Mouse (Mus musculus): ENCODE measurements at regions not wholly inside any gene's neighbourhood (a gene's known extent, or its start where the extent isn't known, plus 50 kb on each side); places are given as distances from the start of the nearest gene placed in this dataset.
A peak's percentile ranks its signal among the peaks of the same experiment; 100 is the strongest.

- DNase-seq (ENCODE audit: low spot score) (no peak), ATAC-seq (replicated peaks; ENCODE audit: low FRiP score, low read depth) (no peak)
- no peak for TF ChIP-seq CTCF (IDR thresholded peaks at IDR 0.05; ENCODE audit: low read depth)
- Histone ChIP-seq H3K36me3 (ENCODE audit: insufficient read depth, low read length) (no peaks in the 10 kb centered on the region), H3K9ac (ENCODE audit: low read depth, low read length) (no peak overlapping the region), H3K9me3 (replicated peaks; ENCODE audit: low read length) (no peaks in the 10 kb centered on the region), H3K27me3 (ENCODE audit: insufficient read depth, low read length) (no peaks in the 10 kb centered on the region), H3K4me3 (replicated peaks; ENCODE audit: low read depth, low read length) (no peak overlapping the region), H3K27ac (no peak overlapping the region), H3K4me2 (ENCODE audit: low read length) (no peak overlapping the region), H3K4me1 (replicated peaks; ENCODE audit: insufficient read depth, low read length) (no peaks in the 10 kb centered on the region)
- 95% methylated on average over 12 of the region's 12 CpGs for WGBS
These were observed 108.9 kb downstream of the Gm9376 start for GRCm38 (mm10) chr14:118375641-118376040.

- Histone ChIP-seq H3K4me3 (replicated peaks; ENCODE audit: low read depth, low read length) (no peak overlapping the region), H3K4me1 (replicated peaks; ENCODE audit: insufficient read depth, low read length) (no peaks in the 10 kb centered on the region), H3K9me3 (replicated peaks; ENCODE audit: low read length) (no peaks in the 10 kb centered on the region), H3K27ac (no peak overlapping the region), H3K36me3 (ENCODE audit: insufficient read depth, low read length) (no peaks in the 10 kb centered on the region), H3K27me3 (ENCODE audit: insufficient read depth, low read length) (no peaks in the 10 kb centered on the region), H3K9ac (ENCODE audit: low read depth, low read length) (no peak overlapping the region), H3K4me2 (ENCODE audit: low read length) (no peak overlapping the region)
- DNase-seq (ENCODE audit: low spot score), result no peak
- TF ChIP-seq CTCF (IDR thresholded peaks at IDR 0.05; ENCODE audit: low read depth), result no peak
- 96% methylated on average over 8 of the region's 8 CpGs for WGBS
- no peak for ATAC-seq (replicated peaks; ENCODE audit: low FRiP score, low read depth)
These were observed 112.9 kb downstream of the Gm9376 start for GRCm38 (mm10) chr14:118379624-118380023.

GRCm38 (mm10) chr14:118385529-118385932 is 118.8 kb downstream of the Gm9376 start:
- WGBS, result 3% methylated on average over 7 of the region's 7 CpGs
- Histone ChIP-seq H3K4me2 (ENCODE audit: low read length) (peak overlapping the region; percentile 51), H3K27ac (no peak overlapping the region), H3K9me3 (replicated peaks; ENCODE audit: low read length) (no peaks in the 10 kb centered on the region), H3K27me3 (ENCODE audit: insufficient read depth, low read length) (no peaks in the 10 kb centered on the region), H3K4me3 (replicated peaks; ENCODE audit: low read depth, low read length) (0 out of 2 replicates have a peak overlapping the region, but pooled peaks have one; percentile 4), H3K4me1 (replicated peaks; ENCODE audit: insufficient read depth, low read length) (no peaks in the 10 kb centered on the region), H3K36me3 (ENCODE audit: insufficient read depth, low read length) (no peaks in the 10 kb centered on the region), H3K9ac (ENCODE audit: low read depth, low read length) (no peak overlapping the region)
- no peak for TF ChIP-seq CTCF (IDR thresholded peaks at IDR 0.05; ENCODE audit: low read depth)
- DNase-seq (ENCODE audit: low spot score), result peak; percentile 58
- peak; percentile 77 for ATAC-seq (replicated peaks; ENCODE audit: low FRiP score, low read depth)

- 78% methylated on average over 15 of the region's 15 CpGs for WGBS
- TF ChIP-seq CTCF (IDR thresholded peaks at IDR 0.05; ENCODE audit: low read depth), result no peak
- no peak for DNase-seq (ENCODE audit: low spot score)
- Histone ChIP-seq H3K36me3 (ENCODE audit: insufficient read depth, low read length) (no peaks in the 10 kb centered on the region), H3K27ac (no peak overlapping the region), H3K27me3 (ENCODE audit: insufficient read depth, low read length) (no peaks in the 10 kb centered on the region), H3K4me1 (replicated peaks; ENCODE audit: insufficient read depth, low read length) (no peaks in the 10 kb centered on the region), H3K9me3 (replicated peaks; ENCODE audit: low read length) (no peaks in the 10 kb centered on the region), H3K4me3 (replicated peaks; ENCODE audit: low read depth, low read length) (no peak overlapping the region), H3K4me2 (ENCODE audit: low read length) (no peak overlapping the region), H3K9ac (ENCODE audit: low read depth, low read length) (no peak overlapping the region)
- no peak for ATAC-seq (replicated peaks; ENCODE audit: low FRiP score, low read depth)
These were observed 121.3 kb downstream of the Gm9376 start for GRCm38 (mm10) chr14:118388061-118388460.

- no peak for DNase-seq (ENCODE audit: low spot score)
- WGBS, result 66% methylated on average over 3 of the region's 3 CpGs
- H3K4me3 ChIP-seq (replicated peaks; ENCODE audit: low read depth, low read length), result no peak overlapping the region
- no peak overlapping the region for H3K4me2 ChIP-seq (ENCODE audit: low read length)
- H3K9ac ChIP-seq (ENCODE audit: low read depth, low read length), result no peak overlapping the region
- H3K27me3 ChIP-seq (ENCODE audit: insufficient read depth, low read length), result no peaks in the 10 kb centered on the region
- H3K9me3 ChIP-seq (replicated peaks; ENCODE audit: low read length), result no peaks in the 10 kb centered on the region
- no peak for TF ChIP-seq CTCF (IDR thresholded peaks at IDR 0.05; ENCODE audit: low read depth)
- H3K27ac ChIP-seq, result no peak overlapping the region
- ATAC-seq (replicated peaks; ENCODE audit: low FRiP score, low read depth), result no peak
- no peaks in the 10 kb centered on the region for H3K36me3 ChIP-seq (ENCODE audit: insufficient read depth, low read length)
- no peaks in the 10 kb centered on the region for H3K4me1 ChIP-seq (replicated peaks; ENCODE audit: insufficient read depth, low read length)
These were observed 124.0 kb downstream of the Gm9376 start for GRCm38 (mm10) chr14:118390790-118391189.

- no peaks in the 10 kb centered on the region for H3K4me1 ChIP-seq (replicated peaks; ENCODE audit: insufficient read depth, low read length)
- no peaks in the 10 kb centered on the region for H3K27me3 ChIP-seq (ENCODE audit: insufficient read depth, low read length)
- H3K4me3 ChIP-seq (replicated peaks; ENCODE audit: low read depth, low read length), result no peak overlapping the region
- no peak overlapping the region for H3K4me2 ChIP-seq (ENCODE audit: low read length)
- no peak overlapping the region for H3K9ac ChIP-seq (ENCODE audit: low read depth, low read length)
- no peaks in the 10 kb centered on the region for H3K36me3 ChIP-seq (ENCODE audit: insufficient read depth, low read length)
- ATAC-seq (replicated peaks; ENCODE audit: low FRiP score, low read depth) (no peak), DNase-seq (ENCODE audit: low spot score) (no peak)
- no peak overlapping the region for H3K27ac ChIP-seq
- TF ChIP-seq CTCF (IDR thresholded peaks at IDR 0.05; ENCODE audit: low read depth), result no peak
- 89% methylated on average over 5 of the region's 5 CpGs for WGBS
- H3K9me3 ChIP-seq (replicated peaks; ENCODE audit: low read length), result no peaks in the 10 kb centered on the region
These were observed 124.8 kb downstream of the Gm9376 start for GRCm38 (mm10) chr14:118391561-118391960.

GRCm38 (mm10) chr14:118393676-118394075 is 126.9 kb downstream of the Gm9376 start:
- no peaks in the 10 kb centered on the region for H3K27me3 ChIP-seq (ENCODE audit: insufficient read depth, low read length)

More at GRCm38 (mm10) chr14:118393676-118394075, 126.9 kb downstream of the Gm9376 start:
- Histone ChIP-seq H3K4me2 (ENCODE audit: low read length) (no peak overlapping the region), H3K9me3 (replicated peaks; ENCODE audit: low read length) (no peaks in the 10 kb centered on the region), H3K4me3 (replicated peaks; ENCODE audit: low read depth, low read length) (no peak overlapping the region), H3K4me1 (replicated peaks; ENCODE audit: insufficient read depth, low read length) (no peaks in the 10 kb centered on the region), H3K27ac (no peak overlapping the region), H3K36me3 (ENCODE audit: insufficient read depth, low read length) (no peaks in the 10 kb centered on the region), H3K9ac (ENCODE audit: low read depth, low read length) (no peak overlapping the region)
- ATAC-seq (replicated peaks; ENCODE audit: low FRiP score, low read depth) (no peak), DNase-seq (ENCODE audit: low spot score) (no peak)
- WGBS, result 62% methylated on average over 6 of the region's 6 CpGs
- TF ChIP-seq CTCF (IDR thresholded peaks at IDR 0.05; ENCODE audit: low read depth), result no peak

Measured in kidney, postnatal 0 days (tissue).